Mouse (Mus musculus) CD4-positive, CD25-positive, alpha-beta regulatory T cell (primary cell): ENCODE data around the gene Tgtp1. TPM values are rescaled to one million over a fixed set of nuclear protein-coding genes. Genes with fewer than 3 reads are reported as not detected.

Experiments used
- polyA plus RNA-seq: library from polyadenylated mRNA; unstranded; fragments of 100-300 nt; shearing (Covaris generic); gene quantifications from one replicate; pipeline ENCODE4 v1.2.1, GENCODE M21; 2017

Gene Tgtp1
- 197 TPM for polyA plus RNA-seq

DNA sequence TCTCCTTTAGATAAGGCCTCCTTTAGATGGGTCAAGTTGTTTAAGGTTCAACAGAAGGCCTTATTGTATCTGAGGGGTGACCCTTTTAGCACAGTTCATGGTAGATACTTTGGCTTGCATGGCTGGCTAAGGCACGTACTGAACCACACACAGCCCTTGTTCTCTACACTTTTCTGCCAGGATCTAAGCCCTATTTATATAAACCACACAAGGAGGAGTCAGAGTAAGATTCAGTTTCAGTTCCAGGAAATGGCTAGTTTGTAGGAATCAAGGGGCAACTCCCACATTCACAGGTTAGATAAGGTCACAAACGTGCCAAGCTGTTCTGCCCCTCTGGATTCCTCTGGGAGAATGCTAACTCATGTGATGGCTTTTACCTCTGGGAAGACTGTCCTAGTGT is at the start of gene Tgtp1:
Gene Tgtp1, minus strand, starts transcription at position 155 of the 400 bp plus-strand sequence.

DNA sequence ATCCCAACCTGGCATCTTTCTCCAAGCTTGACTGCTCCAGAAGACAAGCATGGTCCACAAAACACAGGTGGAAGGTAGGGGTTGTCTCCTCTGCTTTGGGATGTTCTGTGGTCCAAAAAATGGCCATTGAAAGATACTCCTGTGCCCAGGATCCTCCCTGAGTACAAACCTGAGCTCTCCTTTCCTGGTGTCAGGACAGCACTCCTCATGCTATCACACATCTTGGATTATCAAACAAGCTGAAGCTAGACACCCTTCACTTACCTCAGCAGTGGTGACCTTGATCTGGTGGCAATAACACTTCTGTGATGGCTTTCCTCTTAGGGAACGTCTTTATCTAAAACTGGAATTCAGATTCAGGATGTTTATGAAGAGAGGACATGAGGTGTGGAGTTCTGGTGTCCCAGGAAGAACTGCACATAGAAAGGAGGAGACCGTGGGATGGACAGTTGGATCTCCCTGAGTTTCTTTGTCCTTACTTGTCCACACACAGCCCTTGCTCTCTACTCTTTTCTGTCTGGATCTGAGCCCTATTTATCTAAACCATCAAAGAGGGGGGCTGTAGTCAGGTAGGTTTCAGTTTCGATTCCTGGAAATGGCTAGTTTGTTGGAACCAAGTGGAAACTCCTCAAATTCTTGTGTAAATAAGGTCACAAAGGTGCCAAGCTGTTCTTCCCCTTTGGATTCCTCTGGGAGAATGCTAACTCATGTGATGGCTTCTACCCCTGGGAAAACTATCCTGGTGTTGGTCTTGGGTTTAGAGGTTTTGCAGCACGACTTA is 2.0 kb downstream of the Tgtp1 start, which contains the start of gene Gm12185:
Gene Gm12185, minus strand, starts transcription at position 487 of the 781 bp plus-strand sequence.

DNA sequence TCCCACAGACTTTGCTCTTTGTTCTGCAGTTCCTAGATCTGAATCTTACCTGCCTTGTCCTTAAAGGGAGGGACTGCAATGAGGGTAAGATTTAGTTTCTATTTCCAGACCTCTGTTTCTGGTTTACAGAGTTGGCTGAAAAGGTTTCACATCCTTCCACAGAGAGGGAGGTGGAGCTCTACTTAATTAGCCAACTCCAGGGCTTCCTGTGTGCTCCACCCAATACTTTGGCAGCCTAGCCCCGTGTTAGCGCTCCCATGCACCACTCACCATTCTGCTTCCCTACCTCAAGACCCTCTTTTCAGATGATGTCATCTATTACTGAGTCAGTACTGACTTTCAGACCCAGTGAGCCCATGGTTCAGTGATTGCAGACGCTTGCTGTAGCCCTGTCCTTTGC is 14.7 kb downstream of the Tgtp1 start, which contains the start of gene 9930111J21Rik1:
Gene 9930111J21Rik1, minus strand, starts transcription at position 148 of the 400 bp plus-strand sequence.

DNA sequence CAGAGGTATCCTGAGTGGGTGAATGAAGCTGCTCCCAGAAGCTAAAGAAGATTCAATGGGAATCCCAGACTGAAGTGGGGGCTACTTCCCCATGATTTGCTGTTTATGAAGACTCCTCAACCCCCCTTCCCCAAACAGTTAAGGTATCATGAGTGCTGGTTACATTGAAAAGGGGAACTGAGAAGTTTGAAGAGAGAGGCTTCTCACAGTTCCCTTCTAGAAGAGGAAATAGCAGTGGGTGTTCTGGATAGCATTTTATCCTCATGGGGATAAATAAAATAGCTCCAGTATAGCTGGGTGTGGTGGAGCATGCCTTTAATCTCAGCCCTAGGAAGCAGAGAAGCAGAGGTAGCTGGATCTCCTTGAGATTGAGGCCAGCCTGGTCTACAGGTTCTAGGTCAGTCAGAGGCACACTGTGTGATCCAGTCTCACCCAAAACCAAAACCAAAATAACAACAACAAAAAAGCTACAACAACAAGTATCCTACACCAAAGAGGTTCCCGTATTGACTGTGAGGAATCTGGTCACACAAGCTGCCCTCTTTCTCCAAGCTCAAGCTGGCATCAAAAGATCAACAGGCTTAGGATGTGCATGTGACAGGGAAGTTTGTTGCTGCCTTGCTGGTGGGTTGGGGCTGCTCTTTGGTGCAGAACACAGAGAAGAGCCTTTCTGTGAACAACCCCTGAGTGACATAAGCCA is 15.6 kb downstream of the Tgtp1 start, which contains the start of gene Olfr56:
Gene Olfr56, plus strand, starts transcription at position 650 of the 700 bp plus-strand sequence.

DNA sequence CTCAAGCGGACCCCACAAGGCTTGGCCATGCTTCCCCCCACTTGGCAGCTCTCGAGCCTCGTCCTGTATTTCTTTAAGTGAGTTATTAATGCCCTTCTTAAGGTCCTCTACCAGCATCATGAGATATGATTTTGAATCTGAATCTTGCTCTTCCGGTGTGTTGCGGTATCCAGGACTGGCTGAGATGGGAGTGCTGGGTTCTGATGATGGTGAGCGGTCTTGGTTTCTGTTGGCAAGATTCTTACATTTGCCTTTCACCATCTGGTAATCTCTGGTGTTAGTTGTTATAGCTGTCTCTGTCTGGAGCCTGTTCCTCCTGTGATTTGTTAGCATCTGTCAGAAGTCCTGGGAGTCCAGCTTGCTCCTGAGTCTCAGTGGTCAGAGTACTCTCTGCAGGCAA is 47.9 kb downstream of the Tgtp1 start, which contains the start of gene Psme2b:
Gene Psme2b, minus strand, starts transcription at position 101 of the 400 bp plus-strand sequence.

Other genes starting within 250 kb of the Tgtp1 start
- gene Rack1, start 193.8 kb downstream of the Tgtp1 start, polyA plus RNA-seq = 572 TPM
- gene Trim41, start 176.8 kb downstream of the Tgtp1 start, polyA plus RNA-seq = 1.3 TPM
- gene Trim7, start 168.0 kb downstream of the Tgtp1 start, polyA plus RNA-seq = 1.2 TPM
- gene Gm12184, start 167.5 kb downstream of the Tgtp1 start, polyA plus RNA-seq = 6.0 TPM
- 128 TPM for gene Irgm1, start 122.5 kb downstream of the Tgtp1 start, polyA plus RNA-seq
- gene Gm5431, start 92.0 kb downstream of the Tgtp1 start, polyA plus RNA-seq = 1.3 TPM
- 224 TPM for gene Psme2b, start 48.0 kb downstream of the Tgtp1 start, polyA plus RNA-seq
- 1.0 TPM for gene Olfr56, start 15.3 kb downstream of the Tgtp1 start, polyA plus RNA-seq
- 215 TPM for gene 9930111J21Rik1, start 14.8 kb downstream of the Tgtp1 start, polyA plus RNA-seq
- gene Gm12185, start 1.9 kb downstream of the Tgtp1 start, polyA plus RNA-seq = 5.1 TPM
- gene 9930111J21Rik2, start 57.1 kb upstream of the Tgtp1 start, polyA plus RNA-seq = 116 TPM
- 249 TPM for gene Tgtp2, start 70.0 kb upstream of the Tgtp1 start, polyA plus RNA-seq
- gene Ifi47, start 82.4 kb upstream of the Tgtp1 start, polyA plus RNA-seq = 436 TPM
- gene Olfr1396, start 120.7 kb upstream of the Tgtp1 start, polyA plus RNA-seq = not detected
- gene Olfr1395, start 148.1 kb upstream of the Tgtp1 start, polyA plus RNA-seq = not detected
- gene Olfr1394, start 160.2 kb upstream of the Tgtp1 start, polyA plus RNA-seq = not detected
- not detected for gene Btnl9, start 193.0 kb upstream of the Tgtp1 start, polyA plus RNA-seq
- gene Zfp62, start 209.1 kb upstream of the Tgtp1 start, polyA plus RNA-seq = 59.5 TPM